Mouse (Mus musculus) embryonic facial prominence, embryonic 10.5 days (tissue): Measurements from ENCODE around the gene Nrf1. TPM values are rescaled to one million over a fixed set of nuclear protein-coding genes. Genes with fewer than 3 reads are reported as not detected.

Experiments used
- DNase-seq: peaks from one replicate; pipeline ENCODE4 v3.0.0-alpha.2; 2017; ENCODE audit warnings: low spot score
- H3K27ac ChIP-seq: fragments of 300-500 bp; sonication (generic); replicated peaks from 2 replicates; pipeline ENCODE4 v1.5.1; 2016; ENCODE audit warnings: mild to moderate bottlenecking
- H3K27me3 ChIP-seq: fragments of 300-500 bp; sonication (generic); replicated peaks from 2 replicates; pipeline ENCODE4 v1.6.1; 2016; ENCODE audit warnings: low read depth, mild to moderate bottlenecking; ENCODE audit not compliant: poor library complexity, severe bottlenecking
- H3K36me3 ChIP-seq: fragments of 300-500 bp; sonication (generic); replicated peaks from 2 replicates; pipeline ENCODE4 v1.6.1; 2016; ENCODE audit warnings: mild to moderate bottlenecking, moderate library complexity
- H3K4me1 ChIP-seq: fragments of 300-500 bp; sonication (generic); 2 replicates; pipeline ENCODE4 v1.6.1; 2016
- H3K4me3 ChIP-seq: fragments of 300-500 bp; sonication (generic); 2 replicates; pipeline ENCODE4 v1.5.1; 2016; ENCODE audit warnings: mild to moderate bottlenecking, moderate library complexity
- H3K9me3 ChIP-seq: fragments of 300-500 bp; sonication (generic); 2 replicates; pipeline ENCODE4 v1.6.1; 2016; ENCODE audit warnings: mild to moderate bottlenecking
- whole genome bisulfite sequencing: fragments of 180-500 bp; shearing (Covaris S2); methylation state at CpG from one replicate; pipeline ENCODE4 v1.1.7; 2016; 5-methylcytosine and 5-hydroxymethylcytosine counted together
- polyA plus RNA-seq: library from polyadenylated mRNA; unstranded; fragments of >200 nt; fragmentation: Nextera tagmentation; extraction: Ambion mirVana; gene quantifications from 2 replicates; pipeline ENCODE4 v1.2.1, GENCODE M21; 2016

Gene Nrf1
- polyA plus RNA-seq, 1 experiment from 2014 or later = 92.1 TPM

GRCm38 (mm10) chr6:30172820-30173550 lies 125.2 kb downstream of the Nrf1 start:
- peaks cover 9% of the 10 kb centered on the region; the same call in 1 of the 2 replicates for H3K36me3 ChIP-seq
- H3K27ac ChIP-seq = peak overlapping the region; percentile 88
- peaks cover 92% of the 10 kb centered on the region for H3K4me1 ChIP-seq
- no peaks in the 10 kb centered on the region for H3K9me3 ChIP-seq
- under 1% methylated on average over 44 of the region's 44 CpGs for WGBS
- H3K4me3 ChIP-seq = peak overlapping the region; percentile 63
- H3K27me3 ChIP-seq = peaks cover 100% of the 10 kb centered on the region
- DNase-seq = peak; percentile 72

- peaks cover 90% of the 10 kb centered on the region for H3K4me1 ChIP-seq
- peak; percentile 81 for DNase-seq
- peak overlapping the region; percentile 63 for H3K4me3 ChIP-seq
- no peaks in the 10 kb centered on the region for H3K9me3 ChIP-seq
- peak overlapping the region; percentile 88 for H3K27ac ChIP-seq
- peaks cover 5% of the 10 kb centered on the region; the same call in 1 of the 2 replicates for H3K36me3 ChIP-seq
- under 1% methylated on average over 80 of the region's 80 CpGs for WGBS
- peaks cover 100% of the 10 kb centered on the region for H3K27me3 ChIP-seq
Observed at GRCm38 (mm10) chr6:30173551-30174460, 126.0 kb downstream of the Nrf1 start.

GRCm38 (mm10) chr6:30174461-30175224 lies 126.9 kb downstream of the Nrf1 start:
- H3K36me3 ChIP-seq = 0 out of 2 replicates have a peak, but pooled peaks cover 2% of the 10 kb centered on the region
- DNase-seq = peak; percentile 70
- under 1% methylated on average over 33 of the region's 33 CpGs for WGBS
- peaks cover 85% of the 10 kb centered on the region for H3K4me1 ChIP-seq
- peaks cover 100% of the 10 kb centered on the region for H3K27me3 ChIP-seq
- H3K4me3 ChIP-seq = peak overlapping the region; percentile 63
- H3K9me3 ChIP-seq = peaks cover 3% of the 10 kb centered on the region; the same call in 1 of the 2 replicates
- H3K27ac ChIP-seq = peak overlapping the region; percentile 88

DNA sequence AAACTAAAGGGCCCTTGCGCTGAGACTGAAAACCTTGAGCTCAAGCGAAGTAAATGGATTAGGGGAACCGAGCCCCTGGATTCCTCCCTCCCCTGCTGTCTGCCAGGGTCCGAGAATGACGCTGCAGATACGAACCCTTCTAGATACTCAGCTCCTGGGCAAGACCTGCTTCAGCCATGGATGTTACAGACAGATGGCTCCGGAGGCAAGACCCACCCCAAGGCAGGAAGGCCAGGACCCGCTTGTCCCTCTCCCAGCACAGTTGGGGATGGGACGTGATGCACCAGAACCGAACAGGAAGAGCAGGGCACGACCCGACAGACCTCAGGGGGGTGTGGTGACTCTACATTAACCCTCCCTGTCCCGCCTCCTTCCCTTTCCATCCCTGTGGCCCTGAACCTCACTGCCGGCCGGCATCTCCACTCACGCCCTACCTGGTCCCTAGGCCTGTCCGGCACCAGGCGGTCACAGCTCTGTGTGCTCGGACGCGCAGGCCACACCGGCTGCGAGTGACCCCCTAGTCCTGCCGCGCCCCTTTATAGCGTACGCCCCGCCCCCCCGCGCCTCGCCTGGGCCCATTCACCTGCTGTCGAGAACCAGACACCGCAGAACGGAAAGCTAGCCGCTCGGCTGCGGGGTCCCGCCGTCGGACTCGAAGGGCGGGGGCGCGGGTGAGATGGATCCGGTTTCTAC lies 127.6 kb downstream of the Nrf1 start:
- peak; percentile 70 for DNase-seq
- Histone ChIP-seq H3K4me3 (peak overlapping the region; percentile 63), H3K9me3 (peaks cover 3% of the 10 kb centered on the region; the same call in 1 of the 2 replicates), H3K27me3 (peaks cover 100% of the 10 kb centered on the region), H3K27ac (peak overlapping the region; percentile 88), H3K36me3 (no peaks in the 10 kb centered on the region), H3K4me1 (peaks cover 85% of the 10 kb centered on the region)
- under 1% methylated on average over 45 of the region's 45 CpGs for WGBS

GRCm38 (mm10) chr6:30175918-30176421 lies 128.2 kb downstream of the Nrf1 start:
- under 1% methylated on average over 28 of the region's 28 CpGs for WGBS
- Histone ChIP-seq H3K27ac (peak overlapping the region; percentile 88; the same call in 1 of the 2 replicates), H3K4me3 (peak overlapping the region; percentile 63), H3K27me3 (peaks cover 100% of the 10 kb centered on the region), H3K36me3 (no peaks in the 10 kb centered on the region), H3K4me1 (peaks cover 85% of the 10 kb centered on the region), H3K9me3 (peaks cover 3% of the 10 kb centered on the region; the same call in 1 of the 2 replicates)
- DNase-seq = peak; percentile 72

GRCm38 (mm10) chr6:30176496-30176895 lies 128.7 kb downstream of the Nrf1 start:
- peaks cover 100% of the 10 kb centered on the region for H3K27me3 ChIP-seq
- 3% methylated on average over 12 of the region's 12 CpGs for WGBS
- DNase-seq = no peak
- H3K4me3 ChIP-seq = peak overlapping the region; percentile 63
- H3K9me3 ChIP-seq = peaks cover 3% of the 10 kb centered on the region; the same call in 1 of the 2 replicates
- H3K36me3 ChIP-seq = no peaks in the 10 kb centered on the region
- H3K27ac ChIP-seq = peak overlapping the region; percentile 32; the same call in 1 of the 2 replicates
- H3K4me1 ChIP-seq = peaks cover 80% of the 10 kb centered on the region

GRCm38 (mm10) chr6:30177305-30177704 lies 129.5 kb downstream of the Nrf1 start:
- H3K4me3 ChIP-seq = peak overlapping the region; percentile 21; the same call in 1 of the 2 replicates
- peaks cover 72% of the 10 kb centered on the region for H3K4me1 ChIP-seq
- peaks cover 3% of the 10 kb centered on the region; the same call in 1 of the 2 replicates for H3K9me3 ChIP-seq
- H3K27me3 ChIP-seq = peaks cover 100% of the 10 kb centered on the region
- H3K27ac ChIP-seq = no peak overlapping the region
- H3K36me3 ChIP-seq = no peaks in the 10 kb centered on the region
- under 1% methylated on average over 14 of the region's 14 CpGs for WGBS
- DNase-seq = peak; percentile 59

DNA sequence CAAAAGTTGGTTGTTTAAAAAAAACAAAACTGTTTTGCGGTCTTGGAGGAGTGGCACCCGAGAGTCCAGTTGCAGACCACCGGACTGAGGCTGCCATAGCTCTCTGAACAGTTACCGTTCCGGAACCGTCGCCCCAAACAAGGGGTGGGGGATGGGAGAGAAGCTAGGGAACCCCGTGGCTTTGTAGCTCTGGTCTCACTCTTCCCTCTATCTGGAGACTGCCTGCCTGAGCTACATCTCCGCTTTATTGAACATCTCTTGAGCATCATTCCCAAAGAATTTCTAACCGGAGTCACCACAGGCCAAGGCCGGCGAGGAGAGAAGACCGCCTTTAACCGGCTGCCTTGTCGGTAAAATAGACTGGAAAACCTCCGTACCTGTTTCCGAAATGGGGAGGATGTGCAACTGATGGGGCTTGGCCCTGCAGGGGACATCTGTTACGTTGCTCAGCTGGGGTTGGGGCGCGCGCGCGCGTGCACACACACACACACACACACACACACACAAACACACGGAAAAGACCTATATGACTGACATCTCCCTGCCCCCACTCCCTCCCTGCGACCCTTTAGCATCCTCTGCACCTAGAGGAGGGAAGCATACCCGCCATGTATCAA lies 130.3 kb downstream of the Nrf1 start:
- Histone ChIP-seq H3K4me3 (peak overlapping the region; percentile 27; the same call in 1 of the 2 replicates), H3K4me1 (peaks cover 63% of the 10 kb centered on the region)
- peak; percentile 51 for DNase-seq

GRCm38 (mm10) chr6:30179046-30179445 lies 131.3 kb downstream of the Nrf1 start:
- Histone ChIP-seq H3K4me3 (no peak overlapping the region), H3K9me3 (peaks cover 3% of the 10 kb centered on the region; the same call in 1 of the 2 replicates), H3K36me3 (no peaks in the 10 kb centered on the region), H3K4me1 (peaks cover 54% of the 10 kb centered on the region), H3K27ac (no peak overlapping the region), H3K27me3 (peaks cover 92% of the 10 kb centered on the region)
- no peak for DNase-seq
- 18% methylated on average over 11 of the region's 11 CpGs for WGBS

More for the DNA sequence above, 130.3 kb downstream of the Nrf1 start:
- under 1% methylated on average over 27 of the region's 27 CpGs for WGBS
- H3K27me3 ChIP-seq = peaks cover 100% of the 10 kb centered on the region
- H3K9me3 ChIP-seq = peaks cover 3% of the 10 kb centered on the region; the same call in 1 of the 2 replicates
- no peak overlapping the region for H3K27ac ChIP-seq
- H3K36me3 ChIP-seq = no peaks in the 10 kb centered on the region

- Histone ChIP-seq H3K27ac (no peak overlapping the region), H3K36me3 (no peaks in the 10 kb centered on the region), H3K9me3 (peaks cover 3% of the 10 kb centered on the region; the same call in 1 of the 2 replicates), H3K4me1 (peaks cover 42% of the 10 kb centered on the region), H3K4me3 (no peak overlapping the region), H3K27me3 (peaks cover 89% of the 10 kb centered on the region)
- 19% methylated on average over 2 of the region's 2 CpGs for WGBS
- DNase-seq = no peak
Observed at GRCm38 (mm10) chr6:30180321-30180720, 132.5 kb downstream of the Nrf1 start.

GRCm38 (mm10) chr6:30182038-30182437 lies 134.2 kb downstream of the Nrf1 start:
- Histone ChIP-seq H3K36me3 (no peaks in the 10 kb centered on the region), H3K4me1 (peaks cover 28% of the 10 kb centered on the region), H3K27me3 (peaks cover 77% of the 10 kb centered on the region), H3K27ac (no peak overlapping the region), H3K4me3 (no peak overlapping the region), H3K9me3 (peaks cover 3% of the 10 kb centered on the region; the same call in 1 of the 2 replicates)
- 72% methylated on average over 6 of the region's 6 CpGs for WGBS
- no peak for DNase-seq
